Mouse (Mus musculus) regulatory T cell (primary cell): Measurements from ENCODE around the gene Parl.

Experiments used
- in situ Hi-C: fragments of 300-600 bp; cut with MboI, MseI; formaldehyde crosslinking; loops from one replicate; pipeline ENCODE4 v1.15.1; 2025; ENCODE audit warnings: high pct_unique_total_duplicates

Parl gene

GRCm38 (mm10) chr16:20238646-20239045 lies 63.5 kb downstream of the Parl start:
- in situ Hi-C loops, result loop anchor here (5.0 kb wide), 1 partner anchor 39 kb away; no protein-coding TSS in a partner anchor

DNA sequence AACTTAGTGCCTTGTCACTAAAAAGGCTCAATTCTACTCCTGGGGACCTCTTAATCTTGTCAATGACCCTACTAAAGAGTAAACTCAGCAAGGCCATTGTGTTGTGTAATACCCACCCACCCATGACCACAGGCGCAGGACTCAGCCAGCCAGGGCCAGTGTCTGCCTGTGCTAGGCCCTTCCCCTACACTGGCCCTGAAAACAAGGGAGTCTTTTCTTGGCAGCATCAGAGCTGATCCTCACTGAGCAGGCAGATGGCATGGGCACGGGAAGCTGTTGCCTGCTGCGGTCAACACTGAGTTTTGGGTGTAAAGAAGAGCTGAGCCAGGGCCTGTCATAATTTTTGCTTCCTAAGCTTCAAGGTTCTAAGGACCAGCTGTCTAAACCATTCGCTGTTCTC lies 64.8 kb downstream of the Parl start:
- in situ Hi-C loops, result loop anchor here (5.0 kb wide), 1 partner anchor 40 kb away; no protein-coding TSS in a partner anchor

DNA sequence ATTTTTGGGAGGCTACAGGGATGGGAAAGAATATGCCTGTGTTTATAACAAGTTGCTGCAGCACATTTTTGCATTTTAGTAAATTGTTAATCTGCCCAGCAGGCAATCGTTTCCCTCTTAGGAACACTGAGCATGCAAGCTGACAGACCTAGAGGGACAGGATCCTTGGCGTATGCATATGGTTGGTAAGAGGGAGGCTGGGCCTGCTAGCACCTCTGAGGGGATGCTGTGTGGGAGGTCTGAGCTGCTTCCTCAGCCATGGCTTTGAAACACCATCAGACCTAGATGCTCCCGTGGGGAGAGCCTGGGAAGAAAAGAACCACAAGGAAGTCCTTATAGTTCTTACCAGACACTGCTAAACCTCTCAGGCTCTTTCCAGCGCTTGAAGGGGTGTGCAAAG lies 67.8 kb downstream of the Parl start:
- in situ Hi-C loops, result no loop called here
